Mouse (Mus musculus) induced T-regulatory cell, adult 2 months (primary cell): Measurements from ENCODE around the gene Wnk4.

Experiments used
- DNase-seq: peaks from one replicate; pipeline ENCODE4 v3.0.0-alpha.2; 2012; ENCODE audit warnings: low read depth

Gene Wnk4

DNA sequence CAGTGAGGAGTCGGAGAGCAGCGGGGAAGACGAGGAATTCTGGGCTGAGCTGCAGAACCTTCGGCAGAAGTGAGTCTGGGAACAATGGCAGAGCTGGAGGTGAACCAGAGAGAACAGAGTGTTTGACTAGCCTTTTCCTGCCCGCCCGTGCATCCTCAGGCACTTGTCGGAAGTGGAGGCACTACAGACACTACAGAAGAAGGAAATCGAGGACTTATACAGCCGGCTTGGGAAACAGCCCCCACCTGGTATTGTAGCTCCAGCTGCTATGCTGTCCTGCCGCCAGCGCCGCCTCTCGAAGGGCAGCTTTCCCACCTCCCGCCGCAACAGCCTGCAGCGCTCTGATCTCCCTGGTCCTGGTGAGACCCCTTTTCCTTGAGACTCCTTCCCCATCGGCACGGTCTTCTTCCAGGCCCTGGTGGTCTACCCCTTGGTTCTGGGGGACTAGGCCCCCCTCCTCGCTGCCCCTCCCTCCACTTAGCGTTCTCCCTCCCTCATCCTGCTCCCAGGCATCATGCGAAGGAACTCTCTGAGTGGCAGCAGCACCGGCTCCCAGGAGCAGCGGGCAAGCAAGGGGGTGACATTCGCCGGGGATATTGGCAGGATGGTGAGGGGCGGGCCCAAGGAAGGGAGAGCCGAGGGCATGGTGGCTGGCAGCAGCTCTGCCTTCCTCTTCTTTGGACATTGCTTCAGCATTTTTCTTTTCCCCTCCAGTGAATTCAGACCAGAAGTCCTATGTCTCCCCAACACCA, 16.1 kb downstream of the Wnk4 start:
- no peak for DNase-seq

DNA sequence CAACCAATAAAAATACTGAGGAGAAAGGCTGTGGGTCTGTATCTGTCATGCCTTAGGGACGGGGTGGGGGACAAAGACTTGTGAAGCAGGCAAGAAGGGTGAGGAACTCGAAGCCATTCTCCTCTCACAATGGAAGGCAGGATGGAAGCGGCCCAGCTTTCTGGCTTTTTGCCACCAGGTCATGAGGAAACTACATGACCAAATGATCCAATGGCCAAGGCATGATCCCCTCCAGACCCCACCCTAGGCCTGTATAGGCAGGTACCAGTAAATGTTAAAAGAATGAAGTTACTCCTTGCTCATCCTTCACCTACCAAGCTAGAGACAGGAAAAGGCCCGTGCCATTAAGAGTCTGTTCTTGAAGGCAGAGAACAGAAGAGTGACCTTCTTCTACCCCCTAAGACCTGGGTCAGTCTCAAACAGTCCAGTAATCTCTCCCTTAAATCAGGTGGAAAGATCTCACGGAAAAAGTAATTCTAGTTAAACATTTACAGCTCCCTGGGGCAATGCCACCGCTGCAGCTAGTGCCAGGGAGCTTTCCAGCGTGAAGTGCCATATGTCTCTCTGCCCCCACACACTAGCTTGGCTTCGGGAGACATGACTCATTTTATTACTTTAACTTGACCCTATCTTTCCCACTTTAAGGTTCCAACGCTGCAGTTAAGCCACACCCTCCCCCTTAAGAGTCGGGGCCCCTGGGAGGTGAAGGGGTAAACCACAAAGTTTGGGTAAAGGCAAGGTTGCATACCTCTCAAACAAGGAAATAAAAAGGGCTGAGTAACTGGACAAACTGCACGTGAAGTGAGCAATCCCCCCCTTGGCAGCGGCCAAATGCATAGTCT, 17.2 kb downstream of the Wnk4 start:
- DNase-seq = peak; percentile 36

DNA sequence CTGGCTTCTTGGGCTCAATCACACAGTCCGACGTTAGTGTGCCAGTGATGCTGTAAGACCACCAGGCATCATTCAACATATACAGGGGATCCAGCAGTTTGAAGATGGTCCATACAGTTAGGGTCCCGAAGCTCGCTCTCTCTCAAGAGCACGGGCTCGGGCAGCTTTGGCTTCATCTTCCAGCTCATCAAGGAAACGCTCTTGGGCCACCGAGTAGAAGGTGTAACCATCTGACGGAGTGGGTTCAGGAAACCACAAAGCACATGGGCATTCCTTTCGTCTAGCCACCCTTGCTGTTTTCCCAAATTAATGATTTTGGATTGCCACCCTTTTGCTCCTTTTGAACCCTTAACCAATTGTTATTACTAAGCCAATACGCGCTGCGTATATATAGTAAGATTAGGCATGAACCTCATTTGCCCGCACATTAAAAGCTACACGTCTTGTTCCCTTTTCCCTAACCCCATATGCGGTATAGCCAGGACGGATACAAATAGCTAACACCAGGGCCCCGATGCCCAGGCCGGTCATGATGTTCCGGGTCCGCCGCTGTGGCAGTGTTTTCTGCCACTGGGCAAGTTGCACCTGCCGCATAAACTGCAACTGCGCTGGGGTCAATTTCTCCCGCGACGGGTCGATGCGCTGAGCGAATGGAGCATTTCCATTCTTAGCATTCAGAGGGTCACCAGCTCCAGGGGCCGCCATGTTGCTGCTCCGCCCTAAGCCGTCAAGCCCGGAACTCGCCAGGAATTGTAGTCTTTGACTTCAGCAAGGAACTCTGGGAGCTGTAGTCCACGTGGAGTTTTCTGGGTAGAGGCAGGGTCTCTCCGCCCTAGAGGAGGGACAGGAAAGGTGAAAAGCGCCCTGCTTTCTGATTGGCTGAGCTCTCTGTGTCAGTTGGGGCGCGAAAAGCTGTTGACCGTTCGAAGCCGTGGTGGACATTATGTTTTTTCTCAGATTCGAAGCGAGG, 18.1 kb downstream of the Wnk4 start, which contains the start of the genes Cntd1 and Coa3:
TSS of gene Cntd1 (plus strand) at position 790 of the 970 bp plus-strand sequence.
TSS of gene Coa3 (minus strand) at position 892 of the 970 bp plus-strand sequence.
- peak; percentile 90 for DNase-seq

DNA sequence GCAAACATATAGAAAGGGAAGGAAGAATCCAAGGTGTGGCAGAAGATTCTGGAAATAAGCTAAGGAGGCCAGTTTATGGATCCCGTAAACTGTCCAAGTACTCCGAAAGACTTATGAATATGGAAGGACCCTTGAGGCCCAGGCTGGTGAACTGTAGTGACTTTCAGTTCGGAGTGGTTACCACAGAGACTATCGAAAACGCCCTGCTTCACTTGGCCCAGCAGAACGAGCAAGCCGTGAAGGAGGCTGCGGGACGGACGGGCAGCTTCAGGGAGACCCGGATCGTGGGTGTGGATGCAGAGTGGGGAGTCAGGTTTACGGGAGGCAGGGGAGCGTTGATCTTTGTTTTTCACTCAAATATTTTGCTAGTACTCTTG, 18.8 kb downstream of the Wnk4 start:
- DNase-seq = no peak

DNA sequence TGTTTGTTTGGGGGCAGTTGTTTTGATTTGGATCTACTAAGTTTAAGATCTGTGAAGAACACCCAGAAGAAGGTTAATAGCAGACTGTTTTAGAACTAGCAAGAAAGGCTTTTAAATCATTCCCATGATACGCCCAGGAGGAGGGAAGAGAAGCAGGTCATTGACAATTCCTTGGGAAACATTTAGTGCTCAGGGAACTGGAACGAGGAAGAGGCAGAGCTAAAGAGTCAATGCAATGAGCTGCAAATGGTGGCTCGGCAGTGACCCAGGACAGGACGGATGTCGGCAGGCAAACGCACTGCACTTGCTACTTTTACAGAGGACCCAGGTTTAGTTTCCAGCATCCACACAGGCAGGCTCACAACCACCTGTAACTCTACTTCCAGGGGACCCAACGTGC, 20.5 kb downstream of the Wnk4 start:
- no peak for DNase-seq

DNA sequence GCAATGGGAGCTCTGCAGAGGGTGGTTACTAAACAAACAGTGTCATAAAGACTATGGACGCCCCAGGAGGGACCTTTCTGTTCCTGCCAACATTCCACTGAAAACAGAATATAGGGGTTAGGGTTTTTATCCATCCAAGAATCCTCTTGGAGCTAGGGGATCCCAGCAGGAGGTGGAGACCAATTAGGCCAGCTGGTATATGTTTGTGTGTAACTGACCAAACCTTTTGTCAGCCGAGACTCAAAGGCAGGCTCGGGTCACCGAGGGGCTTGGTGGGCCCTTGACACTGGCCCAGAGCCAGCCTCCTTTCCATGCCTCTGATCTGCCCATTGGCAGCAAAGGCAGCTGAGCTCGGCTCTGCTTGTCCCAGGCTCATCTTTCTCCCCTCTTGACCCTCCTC, 22.5 kb downstream of the Wnk4 start:
- DNase-seq = no peak

DNA sequence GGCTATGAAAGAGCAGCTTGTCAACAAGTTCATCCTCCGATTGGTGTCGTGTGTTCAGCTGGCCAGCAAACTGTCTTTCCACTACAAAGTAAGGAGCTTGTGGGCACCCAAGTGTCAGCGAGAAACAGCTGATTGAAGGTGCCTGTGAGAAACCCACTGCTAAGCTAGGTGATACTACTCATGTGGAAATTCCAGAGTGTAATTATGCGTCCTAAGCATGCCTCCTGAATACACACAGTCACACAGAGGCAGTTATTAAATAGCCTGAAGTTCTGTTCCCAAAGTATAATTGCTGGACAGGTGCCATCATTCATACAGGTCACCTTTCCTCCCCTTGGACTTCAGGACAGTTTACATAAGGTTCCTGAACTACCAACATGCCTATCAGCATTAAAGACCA, 23.4 kb downstream of the Wnk4 start:
- DNase-seq = no peak

DNA sequence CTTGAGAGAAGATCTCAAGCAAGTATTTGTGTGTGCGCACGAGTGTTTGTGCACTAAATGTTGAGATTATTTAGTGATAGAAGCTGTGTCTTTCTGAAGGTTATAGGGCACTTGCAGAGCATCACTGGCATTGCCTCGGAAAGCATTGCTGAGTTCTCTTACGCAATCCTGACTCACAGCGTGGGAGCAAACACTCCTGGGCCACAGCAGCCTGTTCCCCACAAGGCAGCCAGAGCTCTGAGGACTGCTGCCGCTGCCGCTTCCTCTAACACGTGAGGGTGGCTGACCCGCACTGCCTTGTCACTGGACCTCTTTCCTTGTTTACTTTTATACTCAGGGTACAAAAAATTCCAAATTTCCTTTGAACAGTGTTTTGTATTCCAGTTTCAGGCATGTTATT, 26.9 kb downstream of the Wnk4 start:
- no peak for DNase-seq

DNA sequence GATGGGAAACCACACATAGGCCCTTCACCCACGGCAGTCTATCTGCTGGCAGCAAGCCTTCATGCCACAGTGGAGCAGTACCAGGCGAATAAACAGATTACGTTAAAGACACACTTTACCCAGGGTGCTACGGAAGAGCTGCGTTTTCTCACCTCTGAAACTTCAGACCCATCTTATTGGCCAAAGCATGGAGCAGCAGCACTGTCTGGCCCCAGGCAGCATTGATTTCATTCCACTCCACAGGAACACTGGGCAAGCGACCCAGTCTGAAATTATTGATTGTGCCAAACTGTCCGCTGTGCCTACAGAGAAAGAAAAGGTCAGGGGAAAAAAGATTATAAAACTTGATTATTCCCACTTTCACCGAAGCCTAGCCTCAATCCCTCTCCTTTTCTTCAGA, 30.9 kb downstream of the Wnk4 start:
- no peak for DNase-seq

DNA sequence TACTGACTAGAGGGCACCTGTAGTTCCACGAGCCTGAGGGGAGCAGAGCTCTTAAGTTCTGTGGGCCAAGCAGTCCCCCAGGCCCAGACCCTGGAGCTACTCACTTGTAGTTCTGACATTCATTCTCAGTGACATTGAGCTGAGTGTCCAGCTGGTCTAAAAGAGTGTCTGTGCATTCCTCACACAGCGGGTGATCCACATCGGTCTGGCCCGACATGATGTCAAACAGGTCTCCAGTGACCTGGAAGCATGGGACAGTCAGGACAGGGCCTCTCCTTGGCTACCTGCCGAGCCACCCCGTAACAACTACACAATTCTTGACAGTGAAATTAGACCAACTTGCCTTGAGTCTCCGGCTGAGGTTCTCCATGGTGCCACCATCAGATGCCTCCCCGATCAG, 34.8 kb downstream of the Wnk4 start:
- DNase-seq = no peak

DNA sequence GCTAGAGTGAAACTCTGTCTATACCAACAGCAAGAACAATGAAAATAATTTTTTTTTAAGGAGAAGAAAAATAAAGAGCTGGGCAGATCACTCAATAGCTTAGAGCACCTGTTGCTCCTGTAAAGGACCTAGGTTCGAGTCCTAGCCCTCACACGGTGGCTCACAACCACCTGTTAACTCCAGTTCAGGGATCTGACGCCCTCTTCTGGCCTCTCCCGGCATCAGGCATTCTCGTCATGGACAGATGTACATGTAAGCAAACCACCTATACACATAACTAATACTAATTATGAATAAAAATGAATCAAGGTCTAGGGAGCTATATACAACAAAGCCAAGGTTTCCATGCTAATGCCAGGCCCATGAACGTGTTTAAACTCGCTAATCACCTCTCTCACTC, 40.5 kb downstream of the Wnk4 start:
- DNase-seq = peak; percentile 50

DNA sequence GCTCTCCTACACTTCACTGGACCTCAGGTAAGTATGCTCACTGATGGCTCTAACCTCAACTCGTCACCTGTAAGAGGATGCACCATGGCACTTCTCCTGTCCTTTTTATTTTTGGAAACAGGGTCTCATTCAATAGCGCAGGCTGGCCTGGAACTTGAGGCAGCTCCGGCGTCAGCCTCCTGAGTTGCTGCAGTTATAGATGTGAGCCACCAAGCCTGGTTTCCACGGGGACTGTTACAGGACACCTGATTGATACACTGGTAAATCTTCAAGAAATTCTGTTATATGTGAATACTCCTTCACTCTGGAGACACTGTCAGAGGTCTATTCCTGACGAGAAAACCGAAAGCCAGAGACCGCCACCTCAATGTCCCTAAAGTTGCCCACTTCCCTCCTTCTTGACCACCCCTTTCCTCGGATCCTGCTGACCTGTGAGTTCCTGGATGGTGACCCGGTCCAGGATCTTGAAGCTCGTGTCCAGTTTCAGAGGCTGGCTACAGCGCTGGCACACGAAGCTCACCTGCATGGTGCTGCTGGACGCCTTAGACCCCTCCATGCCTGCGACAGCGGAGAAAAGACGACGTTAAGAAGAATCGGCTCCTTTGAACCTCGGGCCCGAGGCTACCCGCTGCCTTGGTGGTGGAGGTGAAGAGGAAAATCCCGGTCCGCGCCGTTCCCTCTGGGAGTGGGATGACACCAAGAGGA, 41.1 kb downstream of the Wnk4 start:
- no peak for DNase-seq

DNA sequence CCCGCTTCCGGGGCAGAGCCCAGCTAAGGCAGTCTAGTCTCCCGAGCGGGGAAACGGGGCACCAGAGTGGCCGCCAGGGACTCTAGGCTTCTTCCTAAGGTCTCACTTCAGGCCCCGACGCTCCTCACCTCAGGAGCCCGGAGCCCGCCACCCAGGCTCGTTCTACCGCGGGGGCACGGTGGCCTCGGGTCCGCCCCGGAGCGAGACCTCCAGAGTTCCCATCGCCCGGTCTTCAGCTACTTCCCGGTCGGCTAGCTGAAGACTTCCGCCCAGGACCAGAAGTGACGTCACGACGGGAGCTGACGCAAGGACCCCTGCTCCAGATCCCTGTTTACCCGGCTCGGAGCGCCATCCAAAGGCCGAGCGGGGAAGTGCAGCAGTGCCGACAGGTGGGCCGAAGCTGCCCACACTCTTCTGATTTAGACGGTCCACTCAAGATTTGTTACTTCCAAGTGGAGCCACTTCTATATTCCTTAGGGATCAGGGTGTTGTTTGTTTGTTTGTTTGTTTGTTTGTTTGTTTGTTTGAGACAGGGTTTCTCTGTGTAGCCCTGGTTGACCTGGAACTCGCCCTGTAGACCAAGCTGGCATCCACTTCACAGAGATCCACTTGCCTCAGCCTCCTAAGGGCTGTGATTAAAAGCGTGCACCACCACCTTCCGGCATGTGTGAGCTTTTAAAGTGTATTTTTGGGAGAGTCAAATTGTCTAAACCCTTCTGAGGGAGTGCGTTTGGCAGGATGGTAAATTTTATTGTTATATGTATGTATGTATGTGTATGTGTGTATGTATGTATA, 41.8 kb downstream of the Wnk4 start, which contains the start of gene Becn1:
TSS of gene Becn1 (minus strand) at position 283 of the 795 bp plus-strand sequence.
- DNase-seq = peak; percentile 97

DNA sequence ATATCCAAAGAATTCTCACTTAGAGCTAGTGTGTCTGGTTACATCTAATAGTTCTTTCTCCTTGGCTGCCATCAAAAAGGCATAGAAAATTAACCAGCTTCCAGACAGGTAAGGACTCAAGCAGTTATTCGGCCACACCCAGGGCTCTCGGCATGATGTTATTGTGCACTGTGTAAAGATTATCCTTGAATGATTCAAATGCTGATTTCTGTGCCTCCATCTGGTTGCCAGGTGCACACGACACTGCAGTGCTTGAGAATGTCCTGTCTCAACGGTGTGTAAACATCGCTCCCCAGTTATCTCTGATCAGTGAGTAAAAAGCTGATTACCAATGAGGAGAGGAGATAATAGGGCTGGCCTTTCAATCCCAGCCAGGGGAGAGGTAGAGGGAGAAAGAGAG, 47.4 kb downstream of the Wnk4 start:
- DNase-seq = no peak

DNA sequence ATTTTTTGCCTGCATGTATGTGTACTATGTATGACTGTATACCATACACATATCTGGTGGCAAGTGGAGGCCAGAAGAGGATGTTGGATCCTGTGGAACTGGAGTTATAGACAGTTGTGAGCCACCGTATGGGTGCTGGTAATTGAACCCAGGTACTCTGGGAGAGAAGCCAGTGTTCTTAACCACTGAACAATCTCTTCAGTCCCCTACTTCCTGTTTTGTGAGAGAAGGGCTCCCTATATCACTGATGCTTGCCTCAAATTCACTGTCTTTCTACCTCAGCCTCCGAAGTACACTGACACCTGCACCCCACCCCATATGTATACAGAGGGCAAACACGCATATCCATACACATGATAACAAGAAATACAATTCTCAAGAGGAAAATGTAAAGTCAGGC, 50.7 kb downstream of the Wnk4 start:
- DNase-seq = no peak

DNA sequence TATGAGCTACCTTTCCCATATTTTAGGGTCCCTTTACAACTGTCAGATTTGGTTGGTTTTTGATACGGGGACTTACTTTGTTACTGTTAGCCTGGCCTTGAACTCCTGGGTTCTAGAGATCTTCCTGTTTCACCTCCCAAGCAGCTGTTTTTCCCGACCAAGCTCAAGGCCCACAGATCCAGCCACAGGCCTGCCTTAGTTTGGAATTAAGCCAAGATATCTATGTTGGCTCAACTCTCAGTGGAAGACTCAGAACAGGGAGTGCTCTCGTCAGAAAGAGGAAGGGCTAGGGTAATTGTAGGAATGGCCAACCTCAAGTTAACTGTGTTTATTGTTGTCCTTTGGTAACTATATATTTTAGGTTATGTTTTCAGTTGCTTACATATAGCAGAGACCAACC, 51.8 kb downstream of the Wnk4 start:
- no peak for DNase-seq

DNA sequence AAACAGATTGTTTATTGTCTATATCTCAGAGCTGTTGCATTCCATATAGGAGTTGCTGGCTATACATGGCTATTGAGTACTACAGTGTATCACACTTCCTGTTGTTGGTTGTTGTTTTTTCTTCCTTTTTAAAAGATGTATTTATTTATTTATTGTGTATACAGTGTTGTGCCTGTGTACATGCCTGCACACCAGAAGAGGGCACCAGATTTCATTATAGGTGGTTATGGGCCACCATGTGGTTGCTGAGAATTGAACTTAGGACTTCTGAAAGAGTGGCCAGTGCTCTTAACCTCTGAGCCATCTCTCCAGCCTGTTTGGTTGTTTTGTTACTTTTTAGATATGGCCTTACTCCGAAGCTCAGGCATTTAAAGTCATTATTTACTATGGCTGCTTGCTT, 54.2 kb downstream of the Wnk4 start:
- DNase-seq = no peak

DNA sequence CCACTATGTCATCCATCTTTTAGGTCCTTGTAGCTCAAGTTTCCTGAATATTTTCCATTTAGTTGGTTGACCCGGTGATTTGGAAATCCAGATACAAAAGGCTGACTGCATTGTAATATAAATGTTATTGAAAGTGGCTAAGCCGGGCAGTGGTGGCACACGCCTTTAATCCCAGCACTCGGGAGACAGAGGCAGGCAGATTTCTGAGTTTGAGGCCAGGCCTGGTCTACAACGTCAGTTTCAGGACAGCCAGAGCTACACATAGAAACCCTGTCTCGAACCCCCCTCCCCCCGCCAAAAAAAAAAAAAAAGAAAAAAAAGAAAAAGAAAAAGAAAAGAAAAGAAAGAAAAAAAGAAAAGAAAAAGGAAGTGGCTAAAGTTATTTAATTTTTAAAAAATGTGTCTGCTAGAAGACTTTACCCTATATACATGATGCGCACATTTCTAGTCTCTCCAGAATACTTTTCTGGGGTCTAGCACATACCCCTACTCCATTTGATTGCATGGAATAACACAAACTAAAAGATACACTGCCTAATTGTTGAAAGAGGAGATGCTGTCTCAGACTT, 54.8 kb downstream of the Wnk4 start:
- DNase-seq = no peak

DNA sequence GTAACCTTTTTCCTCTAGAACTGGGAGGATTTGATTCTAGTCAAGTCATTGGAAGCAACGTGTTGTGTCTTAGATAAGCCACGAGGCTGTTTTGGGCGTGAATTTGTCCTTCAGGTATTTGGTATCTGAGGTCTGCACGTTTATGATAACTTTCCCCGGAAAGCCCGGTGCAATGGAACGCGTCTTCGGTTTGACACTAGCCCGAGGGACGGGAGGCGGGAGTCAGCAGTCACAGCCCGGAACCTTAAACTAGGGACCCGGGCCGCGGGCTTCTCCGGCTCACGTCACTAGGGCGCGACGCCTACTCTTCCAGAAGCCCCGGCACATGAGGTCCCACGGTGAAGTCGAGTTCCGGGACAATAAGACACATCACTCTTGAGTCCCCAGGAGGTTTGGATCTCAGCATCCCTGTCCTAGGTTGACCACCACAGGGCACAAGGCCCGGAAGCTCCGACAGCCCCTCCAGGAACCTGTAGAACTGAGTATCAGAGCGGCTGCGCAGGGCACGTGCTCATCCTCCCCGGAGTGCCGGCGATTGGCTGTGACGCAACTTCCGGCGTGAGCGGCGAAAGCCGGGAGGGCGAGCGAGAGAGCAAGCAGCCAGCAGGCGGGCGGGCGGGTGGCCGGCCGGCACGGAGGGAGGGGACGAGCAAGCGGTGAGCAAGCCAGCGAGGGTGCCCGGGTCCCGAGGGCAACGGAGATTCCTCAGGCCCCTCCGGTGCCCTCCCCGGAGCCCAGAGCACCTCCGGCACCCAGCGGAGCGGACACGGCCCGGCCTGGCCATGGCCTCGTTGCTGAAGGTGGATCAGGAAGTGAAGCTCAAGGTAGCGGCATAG, 55.5 kb downstream of the Wnk4 start, which contains the start of gene Psme3:
TSS of gene Psme3 (plus strand) at position 549 of the 836 bp plus-strand sequence.
- DNase-seq = peak; percentile 96
